Mouse (Mus musculus) heart, postnatal 14 days (tissue): ENCODE measurements at regions not wholly inside any gene's neighbourhood (a gene's known extent, or its start where the extent isn't known, plus 50 kb on each side); places are given as distances from the start of the nearest gene placed in this dataset.
A peak's percentile ranks its signal among the peaks of the same experiment; 100 is the strongest.
"Not testable (repeated sequence)": the region's sequence is repeated elsewhere in the genome, so short reads cannot be mapped to it uniquely, and the experiment has no call there.

ENCODE experiments used
- DNase-seq, 2 experiments: peaks; one replicate each; pipeline ENCODE4 v3.0.0; 2021 to 2022
- intact Hi-C: fragments of 180-260 bp; cut with DNase I; formaldehyde crosslinking; loops from one replicate; pipeline ENCODE4 v1.15.1; 2025

- intact Hi-C loops: no loop called here
- DNase-seq: no peak
Observed at GRCm38 (mm10) chr15:8832970-8833369, 122.4 kb upstream of the Slc1a3 start.

- no peak for DNase-seq
- intact Hi-C loops: no loop called here
Observed at GRCm38 (mm10) chr15:8831720-8832620, 121.4 kb upstream of the Slc1a3 start.

DNA sequence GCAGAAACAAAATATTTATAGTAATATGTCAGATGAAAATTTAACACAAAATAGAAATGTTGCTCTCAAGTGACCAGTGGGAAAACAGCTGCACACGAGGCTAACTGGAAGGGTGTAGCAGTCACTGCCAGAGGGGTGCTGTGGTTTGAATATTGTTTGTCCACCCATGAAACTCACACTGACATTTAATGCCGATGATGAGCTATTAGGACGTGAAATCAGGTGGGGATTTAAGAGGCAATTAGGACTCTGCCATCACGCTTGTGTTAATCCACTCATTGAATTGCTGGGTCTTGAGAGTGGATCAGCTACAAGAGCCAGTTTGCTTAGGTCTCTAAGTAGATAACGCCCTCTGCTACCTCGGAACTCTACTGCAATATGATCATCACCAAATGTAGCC lies 114.3 kb upstream of the Slc1a3 start:
- DNase-seq: no peak
- intact Hi-C loops: no loop called here

GRCm38 (mm10) chr15:8822795-8823194 lies 112.2 kb upstream of the Slc1a3 start:
- DNase-seq, intact Hi-C loops: not testable (repeated sequence)

DNA sequence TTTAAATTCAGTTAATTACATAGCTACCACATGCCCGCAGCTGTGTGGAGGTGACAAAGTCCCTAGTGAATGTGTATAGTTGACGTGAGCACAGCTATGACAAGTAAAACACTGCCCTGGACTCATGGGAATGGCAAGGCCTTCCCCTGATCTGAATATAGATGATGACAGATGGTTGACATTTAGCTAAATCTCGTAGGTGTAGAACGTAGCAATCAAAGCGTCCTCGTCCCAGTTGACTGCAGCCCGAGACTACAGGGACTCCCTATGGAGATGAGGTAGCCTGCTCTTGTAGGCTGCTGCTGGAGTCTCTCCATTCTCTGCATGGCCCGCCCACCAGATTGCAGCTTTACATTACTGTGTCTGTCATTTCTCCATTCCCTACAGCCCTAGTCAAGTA lies 107.0 kb upstream of the Slc1a3 start:
- DNase-seq: no peak
- intact Hi-C loops: no loop called here

DNA sequence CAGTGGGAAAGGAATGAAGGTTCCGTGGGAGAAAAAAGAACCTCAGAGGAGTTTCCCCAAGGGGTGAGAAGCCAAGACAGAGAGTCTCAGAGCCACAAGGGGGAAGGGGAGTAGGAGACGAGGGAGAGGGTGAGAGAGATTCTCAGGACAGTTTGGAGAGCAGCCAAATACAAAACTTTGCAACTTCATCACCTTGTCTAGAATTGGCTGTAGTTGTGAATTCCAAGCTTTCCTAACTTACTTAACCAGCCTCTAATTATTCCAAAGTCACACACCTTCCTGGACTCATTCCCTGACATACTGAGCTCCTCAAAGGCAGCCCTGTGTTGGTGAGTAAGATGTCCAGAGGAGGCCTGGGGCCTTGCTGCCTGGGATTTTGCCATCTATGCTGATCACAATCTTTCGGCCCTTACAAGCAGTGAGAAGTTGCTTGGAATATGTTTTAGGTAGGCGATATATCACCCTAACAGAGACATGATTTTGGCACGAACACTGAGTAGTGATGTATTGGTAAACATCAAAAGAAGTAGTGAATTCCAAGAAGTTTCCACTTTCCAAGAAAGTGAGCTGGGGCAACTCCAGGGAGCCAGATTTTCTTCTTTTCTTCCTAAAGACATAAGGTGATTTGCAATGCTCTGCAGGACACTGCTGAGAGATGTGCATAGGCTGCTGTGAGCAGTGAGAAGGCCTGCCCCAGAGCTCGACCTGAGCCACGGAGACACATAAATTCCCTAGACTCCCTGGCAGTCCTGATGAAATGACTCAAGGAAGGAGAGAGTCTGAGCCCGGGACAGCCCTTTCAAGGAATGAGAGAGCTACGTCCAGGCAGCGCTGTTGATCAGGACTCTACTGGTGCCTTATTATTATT lies 106.2 kb upstream of the Slc1a3 start:
- intact Hi-C loops: no loop called here
- DNase-seq: no peak

DNA sequence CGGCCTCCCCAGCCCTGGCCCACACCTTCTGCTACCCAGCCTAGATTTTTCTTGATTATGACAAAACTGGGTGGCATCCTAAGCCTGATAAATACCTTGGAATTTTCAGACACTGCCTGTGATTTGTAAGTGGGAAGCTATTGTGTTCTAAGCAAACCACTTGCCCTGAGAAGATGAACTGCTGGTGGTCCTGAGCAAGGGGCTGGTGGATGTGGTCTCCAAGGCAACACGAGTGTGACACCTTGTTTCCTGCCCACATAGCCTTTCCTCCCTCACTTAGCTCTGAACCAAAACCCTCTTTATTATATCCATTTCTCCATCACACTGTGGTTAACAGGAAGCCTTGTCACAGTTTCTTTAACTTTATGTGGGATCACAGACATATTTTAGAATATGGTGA lies 105.4 kb upstream of the Slc1a3 start:
- intact Hi-C loops: no loop called here
- DNase-seq: no peak

GRCm38 (mm10) chr15:8815277-8815676 lies 104.7 kb upstream of the Slc1a3 start:
- no peak for DNase-seq
- intact Hi-C loops: no loop called here

- intact Hi-C loops: no loop called here
- peak; percentile 12 to 22 for DNase-seq
Observed at GRCm38 (mm10) chr15:8806354-8806753, 95.8 kb upstream of the Slc1a3 start.

DNA sequence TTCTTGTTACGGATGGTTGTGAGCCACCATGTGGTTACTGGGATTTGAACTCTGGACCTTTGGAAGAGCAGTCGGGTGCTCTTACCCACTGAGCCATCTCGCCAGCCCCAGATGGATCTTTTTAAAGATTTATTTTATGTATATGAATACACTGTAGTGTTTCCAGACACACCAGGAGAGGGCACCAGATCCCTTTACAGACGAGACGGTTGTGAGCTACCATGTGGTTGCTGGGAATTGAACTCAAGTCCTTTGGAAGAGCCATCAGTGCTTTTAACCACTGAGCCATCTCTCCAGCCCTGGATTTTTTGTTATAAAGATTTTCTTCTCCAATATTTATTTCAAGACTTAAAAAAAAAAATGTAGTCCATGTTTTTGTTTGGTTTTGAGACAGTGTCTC lies 95.0 kb upstream of the Slc1a3 start:
- intact Hi-C loops: not testable (repeated sequence)

DNA sequence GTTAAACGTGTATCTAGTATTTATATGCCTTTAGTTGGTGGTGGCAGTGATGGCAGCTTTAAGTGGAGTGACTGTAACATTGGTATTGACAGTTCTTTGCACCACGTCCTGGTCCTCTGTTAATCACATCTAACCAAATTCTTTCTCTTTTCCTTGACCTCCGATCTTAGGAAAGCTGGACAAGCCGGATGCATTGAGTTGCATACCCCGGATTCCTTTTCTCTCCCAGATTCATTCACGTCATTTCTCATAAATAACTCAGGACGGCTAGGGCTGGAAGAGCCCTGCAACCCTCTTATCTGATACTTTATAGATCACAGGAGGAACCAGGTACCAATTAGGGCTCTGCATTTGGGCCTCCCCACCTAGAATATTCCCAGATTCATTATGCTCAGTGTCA lies 91.5 kb upstream of the Slc1a3 start:
- intact Hi-C loops: no loop called here
- DNase-seq: no peak

More for the DNA sequence above, 95.0 kb upstream of the Slc1a3 start:
- DNase-seq: not testable (repeated sequence)

DNA sequence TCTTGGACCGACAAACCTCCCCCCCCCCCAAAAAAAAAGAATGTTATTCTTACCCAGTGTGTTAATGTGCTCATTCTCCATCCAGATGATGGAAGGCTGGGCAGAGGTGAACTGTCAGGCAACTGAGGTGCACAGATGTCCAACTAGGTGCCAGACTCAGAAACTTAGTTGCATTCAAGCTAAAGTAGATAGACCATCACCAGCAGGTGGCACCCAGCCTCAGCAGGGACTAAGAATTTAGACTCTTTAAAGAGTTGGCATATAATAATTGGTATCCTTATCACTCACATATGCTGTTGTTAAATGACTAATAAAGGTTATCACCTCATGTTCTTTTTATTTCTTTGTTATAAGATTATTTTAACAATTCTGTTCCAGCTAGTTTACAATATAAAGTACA lies 86.5 kb upstream of the Slc1a3 start:
- intact Hi-C loops: no loop called here
- no peak for DNase-seq

GRCm38 (mm10) chr15:8792106-8792505 lies 81.5 kb upstream of the Slc1a3 start:
- no peak for DNase-seq
- intact Hi-C loops: no loop called here

GRCm38 (mm10) chr15:8789924-8790323 lies 79.4 kb upstream of the Slc1a3 start:
- DNase-seq: peak in 1 of 2 experiments; percentile 25
- intact Hi-C loops: no loop called here

- intact Hi-C loops: no loop called here
- DNase-seq: no peak
Observed at GRCm38 (mm10) chr15:8789000-8789399, 78.4 kb upstream of the Slc1a3 start.

GRCm38 (mm10) chr15:8785537-8785936 lies 75.0 kb upstream of the Slc1a3 start:
- no peak for DNase-seq
- intact Hi-C loops: no loop called here

DNA sequence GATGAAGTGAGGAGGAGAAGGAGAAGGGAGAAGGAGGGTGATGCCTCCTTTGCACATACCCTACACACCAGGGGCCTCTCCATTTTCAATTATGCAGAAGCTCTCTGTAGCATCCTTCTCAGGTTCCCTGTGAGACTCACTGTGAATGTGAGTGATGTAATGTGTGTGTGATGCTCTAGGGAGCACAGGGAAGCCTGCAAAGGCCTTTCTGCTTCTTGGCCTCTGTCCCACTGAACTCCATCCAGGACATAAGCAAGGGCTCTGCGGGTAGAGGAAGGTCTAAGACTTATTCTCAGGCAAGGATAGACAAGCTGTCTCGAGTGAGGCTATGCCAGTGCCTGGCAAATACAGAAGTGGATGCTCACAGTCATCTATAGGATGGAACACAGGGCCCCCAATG lies 73.0 kb upstream of the Slc1a3 start:
- intact Hi-C loops: no loop called here
- no peak for DNase-seq

GRCm38 (mm10) chr15:8783036-8783435 lies 72.5 kb upstream of the Slc1a3 start:
- intact Hi-C loops: no loop called here
- no peak for DNase-seq

DNA sequence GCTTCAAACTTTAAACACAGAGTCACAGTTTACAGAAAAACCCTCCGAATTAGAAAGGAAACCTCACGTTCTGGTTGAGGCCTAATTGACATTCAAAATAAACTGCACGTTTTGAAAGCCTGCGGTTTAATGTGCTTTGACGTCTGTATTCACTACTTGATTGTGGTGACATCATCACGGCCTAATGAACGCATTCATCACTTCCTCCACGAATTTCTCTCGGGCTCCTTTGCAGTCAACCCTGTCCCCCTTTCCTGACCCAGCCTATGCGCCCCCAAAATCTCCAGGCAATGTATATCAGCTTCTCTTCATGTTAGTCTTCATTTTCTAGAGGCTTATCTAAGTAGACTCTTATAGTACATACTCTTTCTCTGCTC lies 71.6 kb upstream of the Slc1a3 start:
- intact Hi-C loops: no loop called here
- DNase-seq: no peak

DNA sequence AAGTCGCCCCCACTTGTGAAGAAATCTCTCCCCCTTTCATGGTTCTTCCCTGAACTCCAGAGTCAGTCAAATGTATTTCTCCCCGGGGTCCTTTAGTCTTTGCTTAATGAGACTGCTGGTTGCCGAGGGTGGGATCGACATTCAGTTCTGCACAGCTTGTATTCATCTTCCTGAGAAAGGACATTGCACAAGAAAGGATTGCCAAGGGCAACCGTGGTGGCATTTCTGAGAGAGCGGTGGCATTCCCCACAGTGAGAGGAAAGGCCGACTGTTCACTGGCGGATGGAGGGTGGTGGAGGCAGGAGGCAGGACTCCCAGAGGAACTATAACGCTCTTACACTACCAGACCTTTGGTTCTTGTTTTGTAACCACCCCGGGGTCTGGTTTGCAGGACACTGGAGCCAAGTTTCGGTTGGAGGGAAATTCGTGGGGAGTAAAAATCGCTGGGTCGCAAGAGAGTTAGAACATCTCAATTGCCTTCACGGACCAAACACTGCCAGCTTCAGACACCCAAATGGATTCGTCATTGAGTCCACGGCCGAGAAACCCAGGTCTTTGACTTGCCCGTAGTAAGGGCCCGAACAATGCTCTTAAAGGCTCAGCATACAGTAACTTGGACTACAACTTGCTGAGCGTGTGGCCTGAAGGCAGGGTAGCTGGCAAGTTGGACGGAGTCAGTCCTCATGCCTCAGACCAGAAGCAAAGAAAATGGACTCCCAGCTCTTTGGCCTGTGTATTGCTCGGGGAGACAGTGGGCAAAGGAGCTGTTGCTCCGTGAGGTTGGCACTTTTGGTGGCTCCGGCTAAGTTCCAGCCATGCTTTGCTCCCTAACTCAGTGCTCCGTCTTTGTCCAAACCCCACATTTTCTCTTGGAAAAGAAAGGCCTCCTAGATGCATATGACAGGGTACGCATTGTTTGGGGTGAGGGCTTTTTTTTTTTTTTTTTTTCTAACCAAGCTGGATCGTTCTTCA lies 70.9 kb upstream of the Slc1a3 start:
- intact Hi-C loops: no loop called here
- no peak for DNase-seq
